Mouse (Mus musculus): Measurements from ENCODE around the gene Tpm4. TPM values are rescaled to one million over a fixed set of nuclear protein-coding genes. Genes with fewer than 3 reads are reported as not detected.

Gene Tpm4
- 112 and 149 TPM in 2 replicates for polyA plus RNA-seq (2012; rRNA removed)

GRCm38 (mm10) chr8:72134756-72135445 is at the start of gene Tpm4:
Gene Tpm4 (plus strand): TSS chr8:72134975.

GRCm38 (mm10) chr8:72106740-72107139 is 28.0 kb upstream of the Tpm4 start, which contains the start of gene Olfr374:
Gene Olfr374 (plus strand): TSS chr8:72107040.

GRCm38 (mm10) chr8:72160707-72161697 is 26.2 kb downstream of the Tpm4 start, which contains the start of gene Rab8a:
Gene Rab8a (plus strand): TSS chr8:72161200.

GRCm38 (mm10) chr8:72189417-72190214 is 54.8 kb downstream of the Tpm4 start, which contains the start of gene Hsh2d:
Gene Hsh2d (plus strand): TSS chr8:72189638.

Other genes starting within 250 kb of the Tpm4 start
- gene Zfp882, start 226.4 kb upstream of the Tpm4 start, polyA plus RNA-seq (2012; rRNA removed), result 0.95 and 1.0 TPM in 2 replicates
- 2.4 and 2.6 TPM in 2 replicates for gene Zfp617, start 226.3 kb upstream of the Tpm4 start, polyA plus RNA-seq (2012; rRNA removed)
- gene Zfp961, start 183.9 kb upstream of the Tpm4 start, polyA plus RNA-seq (2012; rRNA removed), result 3.5 and 4.3 TPM in 2 replicates
- 4.7 and 8.0 TPM in 2 replicates for gene Cyp4f18, start 125.3 kb upstream of the Tpm4 start, polyA plus RNA-seq (2012; rRNA removed)
- not detected in 2 replicates for gene Olfr372, start 93.8 kb upstream of the Tpm4 start, polyA plus RNA-seq (2012; rRNA removed)
- not detected in 2 replicates for gene Olfr373, start 51.8 kb upstream of the Tpm4 start, polyA plus RNA-seq (2012; rRNA removed)
- not detected in 2 replicates for gene Olfr374, start 27.9 kb upstream of the Tpm4 start, polyA plus RNA-seq (2012; rRNA removed)
- gene Rab8a, start 26.2 kb downstream of the Tpm4 start, polyA plus RNA-seq (2012; rRNA removed), result 20.5 and 24.4 TPM in 2 replicates
- gene Hsh2d, start 54.7 kb downstream of the Tpm4 start, polyA plus RNA-seq (2012; rRNA removed), result 0.53 and 0.71 TPM in 2 replicates
- gene Cib3, start 77.9 kb downstream of the Tpm4 start, polyA plus RNA-seq (2012; rRNA removed), result 0.41 TPM in 1 of 2 replicates, not detected in the other
- not detected in 2 replicates for gene Gm11034, start 78.7 kb downstream of the Tpm4 start, polyA plus RNA-seq (2012; rRNA removed)
- 33.0 and 50.7 TPM in 2 replicates for gene Fam32a, start 84.8 kb downstream of the Tpm4 start, polyA plus RNA-seq (2012; rRNA removed)
- gene Ap1m1, start 105.0 kb downstream of the Tpm4 start, polyA plus RNA-seq (2012; rRNA removed), result 102 and 137 TPM in 2 replicates
- 1.5 and 1.7 TPM in 2 replicates for gene Gm10282, start 170.3 kb downstream of the Tpm4 start, polyA plus RNA-seq (2012; rRNA removed)
- 63.9 and 91.3 TPM in 2 replicates for gene Klf2, start 184.1 kb downstream of the Tpm4 start, polyA plus RNA-seq (2012; rRNA removed)

All from ovary, adult 2 months (tissue).